Mouse (Mus musculus) left cerebral cortex, adult 2 months (tissue): ENCODE measurements around the gene Dzip1. TPM values are rescaled to one million over a fixed set of nuclear protein-coding genes. Genes with fewer than 3 reads are reported as not detected.

Experiments
- DNase-seq, 2 experiments: peaks; one replicate each; pipeline ENCODE4 v3.0.0; 2021 to 2022; ENCODE audit warnings: low spot score in 2 of 2, mixed read lengths in 1 of 2; ENCODE audit errors: extremely low spot score in 1 of 2
- H3K27ac ChIP-seq: fragments of 200-600 bp; 2 replicates; pipeline ENCODE4 v1.8.1; 2022
- H3K4me3 ChIP-seq: fragments of 200-600 bp; 2 replicates; pipeline ENCODE4 v1.8.1; 2022
- CTCF ChIP-seq: fragments of 200-600 bp; IDR thresholded peaks from 2 replicates; pipeline ENCODE4 v1.8.1; 2022; ENCODE audit warnings: antibody characterized with exemption, mild to moderate bottlenecking, moderate library complexity
- intact Hi-C: fragments of 180-260 bp; cut with DNase I; formaldehyde crosslinking; loops from one replicate; pipeline ENCODE4 v1.15.1; 2025
- total RNA-seq, 2 experiments: library from RNA; stranded (reverse); gene quantifications; 2 replicates each; pipeline ENCODE4 v1.2.3; 2021

Gene Dzip1
- total RNA-seq, 2 experiments from 2014 or later = 101 to 117 TPM

- intact Hi-C loops = loop anchor here (5.0 kb wide), 1 partner anchor 68 kb away; no protein-coding TSS in a partner anchor
- TF ChIP-seq CTCF = no peak
- DNase-seq = peak; percentile 41 to 47
- no peak overlapping the region for H3K4me3 ChIP-seq
- H3K27ac ChIP-seq = peak overlapping the region; percentile 53
Measured at GRCm38 (mm10) chr14:118890101-118890500, 35.2 kb downstream of the Dzip1 start.

GRCm38 (mm10) chr14:118884250-118884556 is 41.1 kb downstream of the Dzip1 start:
- no peak for TF ChIP-seq CTCF
- no peak overlapping the region for H3K4me3 ChIP-seq
- no peak for DNase-seq
- no peak overlapping the region for H3K27ac ChIP-seq
- intact Hi-C loops = no loop called here

GRCm38 (mm10) chr14:118883344-118884249 is 41.7 kb downstream of the Dzip1 start:
- intact Hi-C loops = no loop called here
- DNase-seq = no peak
- no peak for TF ChIP-seq CTCF
- Histone ChIP-seq H3K4me3 (no peak overlapping the region), H3K27ac (no peak overlapping the region)

- DNase-seq = no peak
- intact Hi-C loops = no loop called here
- H3K27ac ChIP-seq = no peak overlapping the region
- TF ChIP-seq CTCF = no peak
- no peak overlapping the region for H3K4me3 ChIP-seq
Measured at GRCm38 (mm10) chr14:118880696-118881095, 44.6 kb downstream of the Dzip1 start.

GRCm38 (mm10) chr14:118878346-118878910 is 46.8 kb downstream of the Dzip1 start:
- intact Hi-C loops = no loop called here
- DNase-seq = no peak
- no peak for TF ChIP-seq CTCF
- Histone ChIP-seq H3K27ac (no peak overlapping the region), H3K4me3 (no peak overlapping the region)

- Histone ChIP-seq H3K4me3 (no peak overlapping the region), H3K27ac (no peak overlapping the region)
- intact Hi-C loops = no loop called here
- DNase-seq = no peak
- no peak for TF ChIP-seq CTCF
Measured at GRCm38 (mm10) chr14:118874786-118875415, 50.4 kb downstream of the Dzip1 start.

GRCm38 (mm10) chr14:118874126-118874525 is 51.1 kb downstream of the Dzip1 start:
- H3K4me3 ChIP-seq = no peak overlapping the region
- no peak overlapping the region for H3K27ac ChIP-seq
- intact Hi-C loops = no loop called here
- DNase-seq = no peak
- no peak for TF ChIP-seq CTCF

GRCm38 (mm10) chr14:118869712-118870111 is 55.5 kb downstream of the Dzip1 start:
- no peak overlapping the region for H3K4me3 ChIP-seq
- no peak overlapping the region for H3K27ac ChIP-seq
- TF ChIP-seq CTCF = no peak
- intact Hi-C loops = no loop called here
- DNase-seq = no peak

- Histone ChIP-seq H3K27ac (no peak overlapping the region), H3K4me3 (no peak overlapping the region)
- intact Hi-C loops = no loop called here
- no peak for DNase-seq
- TF ChIP-seq CTCF = no peak
Measured at GRCm38 (mm10) chr14:118868102-118868724, 57.0 kb downstream of the Dzip1 start.

GRCm38 (mm10) chr14:118867366-118867765 is 57.9 kb downstream of the Dzip1 start:
- DNase-seq = no peak
- H3K27ac ChIP-seq = no peak overlapping the region
- H3K4me3 ChIP-seq = no peak overlapping the region
- intact Hi-C loops = no loop called here
- TF ChIP-seq CTCF = no peak

- TF ChIP-seq CTCF = no peak
- H3K27ac ChIP-seq = no peak overlapping the region
- H3K4me3 ChIP-seq = no peak overlapping the region
- DNase-seq = no peak
- intact Hi-C loops = no loop called here
Measured at GRCm38 (mm10) chr14:118866014-118866811, 59.0 kb downstream of the Dzip1 start.
